Mouse (Mus musculus): ENCODE results near the gene Cacna2d2. TPM values are rescaled to one million over a fixed set of nuclear protein-coding genes. Genes with fewer than 3 reads are reported as not detected.

The Cacna2d2 gene
- total and polyA plus RNA-seq, 3 experiments, result 6.9 to 12.1 (median 7.1) TPM

Other genes starting within 250 kb of the Cacna2d2 start
- gene Dock3, start 167.7 kb upstream of the Cacna2d2 start, total RNA-seq (2021), result 1 to 10 TPM; 3.3 to 4.2 TPM
- gene Dock3, start 167.7 kb upstream of the Cacna2d2 start, polyA plus RNA-seq (2012; rRNA removed), result 0.81 and 2.0 TPM in 2 replicates
- gene Mapkapk3, start 109.7 kb upstream of the Cacna2d2 start, total RNA-seq (2021), result 10 to 100 TPM; 27.9 to 69.9 TPM
- gene Mapkapk3, start 109.7 kb upstream of the Cacna2d2 start, polyA plus RNA-seq (2012; rRNA removed), result 30.9 and 41.7 TPM in 2 replicates
- gene Cish, start 103.6 kb upstream of the Cacna2d2 start, total RNA-seq (2021), result 10 to 100 TPM; 13.9 to 18.6 TPM
- 33.3 and 34.8 TPM in 2 replicates for gene Cish, start 103.6 kb upstream of the Cacna2d2 start, polyA plus RNA-seq (2012; rRNA removed)
- gene Hemk1, start 61.3 kb upstream of the Cacna2d2 start, total RNA-seq (2021), result 10 to 100 TPM; 17.5 to 17.7 TPM
- gene Hemk1, start 61.3 kb upstream of the Cacna2d2 start, polyA plus RNA-seq (2012; rRNA removed), result 23.5 and 25.5 TPM in 2 replicates
- 1 to 10 TPM in 1 of 2 experiments, under 1 TPM in 1; 0.69 to 1.9 TPM for gene 6430571L13Rik, start 59.0 kb upstream of the Cacna2d2 start, total RNA-seq (2021)
- 1.3 and 1.4 TPM in 2 replicates for gene 6430571L13Rik, start 59.0 kb upstream of the Cacna2d2 start, polyA plus RNA-seq (2012; rRNA removed)
- 10 to 100 TPM; 43.2 to 48.1 TPM for gene Tmem115, start 134.3 kb downstream of the Cacna2d2 start, total RNA-seq (2021)
- gene Tmem115, start 134.3 kb downstream of the Cacna2d2 start, polyA plus RNA-seq (2012; rRNA removed), result 84.2 and 96.5 TPM in 2 replicates
- gene Cyb561d2, start 142.6 kb downstream of the Cacna2d2 start, total RNA-seq (2021), result 10 to 100 TPM; 14.6 to 22.0 TPM
- 59.1 and 68.0 TPM in 2 replicates for gene Cyb561d2, start 142.6 kb downstream of the Cacna2d2 start, polyA plus RNA-seq (2012; rRNA removed)
- gene Nprl2, start 142.6 kb downstream of the Cacna2d2 start, total RNA-seq (2021), result 10 to 100 TPM; 27.9 to 31.5 TPM
- gene Nprl2, start 142.6 kb downstream of the Cacna2d2 start, polyA plus RNA-seq (2012; rRNA removed), result 24.2 and 31.9 TPM in 2 replicates
- gene Zmynd10, start 147.7 kb downstream of the Cacna2d2 start, total RNA-seq (2021), result under 1 TPM; 0.45 to 0.52 TPM
- gene Zmynd10, start 147.7 kb downstream of the Cacna2d2 start, polyA plus RNA-seq (2012; rRNA removed), result 0.37 and 0.61 TPM in 2 replicates
- 10 to 100 TPM; 15.5 to 18.6 TPM for gene Rassf1, start 151.9 kb downstream of the Cacna2d2 start, total RNA-seq (2021)
- 15.3 and 16.7 TPM in 2 replicates for gene Rassf1, start 151.9 kb downstream of the Cacna2d2 start, polyA plus RNA-seq (2012; rRNA removed)
- gene Tusc2, start 163.6 kb downstream of the Cacna2d2 start, total RNA-seq (2021), result 10 to 100 TPM; 52.2 to 57.5 TPM
- 88.2 and 94.1 TPM in 2 replicates for gene Tusc2, start 163.6 kb downstream of the Cacna2d2 start, polyA plus RNA-seq (2012; rRNA removed)
- 10 to 100 TPM; 36.8 to 52.8 TPM for gene Hyal2, start 168.3 kb downstream of the Cacna2d2 start, total RNA-seq (2021)
- gene Hyal2, start 168.3 kb downstream of the Cacna2d2 start, polyA plus RNA-seq (2012; rRNA removed), result 92.1 and 102 TPM in 2 replicates
- gene Hyal1, start 177.3 kb downstream of the Cacna2d2 start, total RNA-seq (2021), result 10 to 100 TPM; 13.7 to 15.2 TPM
- gene Hyal1, start 177.3 kb downstream of the Cacna2d2 start, polyA plus RNA-seq (2012; rRNA removed), result 6.3 and 7.0 TPM in 2 replicates
- gene Naa80, start 179.3 kb downstream of the Cacna2d2 start, total RNA-seq (2021), result 10 to 100 TPM; 15.9 to 19.2 TPM
- 111 TPM in 2 replicates for gene Naa80, start 179.3 kb downstream of the Cacna2d2 start, polyA plus RNA-seq (2012; rRNA removed)
- gene Hyal3, start 181.2 kb downstream of the Cacna2d2 start, total RNA-seq (2021), result 1 to 10 TPM; 1.3 to 1.4 TPM
- gene Hyal3, start 181.2 kb downstream of the Cacna2d2 start, polyA plus RNA-seq (2012; rRNA removed), result 1.8 and 2.2 TPM in 2 replicates
- gene Ifrd2, start 188.0 kb downstream of the Cacna2d2 start, total RNA-seq (2021), result 10 to 100 TPM; 36.0 to 41.7 TPM
- 67.3 and 80.0 TPM in 2 replicates for gene Ifrd2, start 188.0 kb downstream of the Cacna2d2 start, polyA plus RNA-seq (2012; rRNA removed)
- gene Sema3b, start 209.6 kb downstream of the Cacna2d2 start, total RNA-seq (2021), result 1 to 10 TPM; 3.7 to 4.1 TPM
- 8.3 and 10.4 TPM in 2 replicates for gene Sema3b, start 209.6 kb downstream of the Cacna2d2 start, polyA plus RNA-seq (2012; rRNA removed)
- 100 to 1,000 TPM; 198 to 278 TPM for gene Gnai2, start 235.8 kb downstream of the Cacna2d2 start, total RNA-seq (2021)
- 330 and 345 TPM in 2 replicates for gene Gnai2, start 235.8 kb downstream of the Cacna2d2 start, polyA plus RNA-seq (2012; rRNA removed)